Mouse (Mus musculus): ENCODE measurements at regions not wholly inside any gene's neighbourhood (a gene's known extent, or its start where the extent isn't known, plus 50 kb on each side); places are given as distances from the start of the nearest gene placed in this dataset.

- DNase-seq: no peak
Observed at GRCm38 (mm10) chr5:119350325-119350915, 320.0 kb upstream of the Tbx3 start.

- DNase-seq: no peak
Observed at GRCm38 (mm10) chr5:119355471-119355870, 315.0 kb upstream of the Tbx3 start.

GRCm38 (mm10) chr5:119356051-119356450, 314.4 kb upstream of the Tbx3 start:
- no peak for DNase-seq

- DNase-seq: no peak
Observed at GRCm38 (mm10) chr5:119359709-119360108, 310.8 kb upstream of the Tbx3 start.

- DNase-seq: no peak
Observed at GRCm38 (mm10) chr5:119360351-119360750, 310.1 kb upstream of the Tbx3 start.

- DNase-seq: no peak
Observed at GRCm38 (mm10) chr5:119361406-119362044, 308.9 kb upstream of the Tbx3 start.

GRCm38 (mm10) chr5:119362452-119362851, 308.0 kb upstream of the Tbx3 start:
- no peak for DNase-seq

- DNase-seq: no peak
Observed at GRCm38 (mm10) chr5:119364250-119364649, 306.2 kb upstream of the Tbx3 start.

GRCm38 (mm10) chr5:119365157-119365556, 305.3 kb upstream of the Tbx3 start:
- DNase-seq: no peak

GRCm38 (mm10) chr5:119366296-119366695, 304.2 kb upstream of the Tbx3 start:
- DNase-seq: no peak

- no peak for DNase-seq
Observed at GRCm38 (mm10) chr5:119370481-119370880, 300.0 kb upstream of the Tbx3 start.

GRCm38 (mm10) chr5:119370931-119371330, 299.5 kb upstream of the Tbx3 start:
- no peak for DNase-seq

- DNase-seq: no peak
Observed at GRCm38 (mm10) chr5:119373774-119374700, 296.4 kb upstream of the Tbx3 start.

GRCm38 (mm10) chr5:119374861-119375260, 295.6 kb upstream of the Tbx3 start:
- no peak for DNase-seq

- no peak for DNase-seq
Observed at GRCm38 (mm10) chr5:119378261-119378660, 292.2 kb upstream of the Tbx3 start.

- no peak for DNase-seq
Observed at GRCm38 (mm10) chr5:119379915-119380432, 290.5 kb upstream of the Tbx3 start.

- DNase-seq: no peak
Observed at GRCm38 (mm10) chr5:119381495-119381894, 289.0 kb upstream of the Tbx3 start.

- no peak for DNase-seq
Observed at GRCm38 (mm10) chr5:119385506-119385905, 285.0 kb upstream of the Tbx3 start.

GRCm38 (mm10) chr5:119386821-119387220, 283.6 kb upstream of the Tbx3 start:
- no peak for DNase-seq

- DNase-seq: no peak
Observed at GRCm38 (mm10) chr5:119387261-119387660, 283.2 kb upstream of the Tbx3 start.

GRCm38 (mm10) chr5:119388841-119389240, 281.6 kb upstream of the Tbx3 start:
- DNase-seq: no peak

- peak; percentile 50 for DNase-seq
Observed at GRCm38 (mm10) chr5:119389384-119389783, 281.1 kb upstream of the Tbx3 start.

- no peak for DNase-seq
Observed at GRCm38 (mm10) chr5:119389857-119390256, 280.6 kb upstream of the Tbx3 start.
